Mouse (Mus musculus) right cerebral cortex, adult 2 months (tissue): ENCODE results near the gene Got1.

Experiments
- DNase-seq, 2 experiments: peaks; one replicate each; pipeline ENCODE4 v3.0.0; 2021 to 2022; ENCODE audit warnings: low spot score in 2 of 2

The Got1 gene

GRCm38 (mm10) chr19:43479431-43479830, 45.0 kb downstream of the Got1 start:
- no peak for DNase-seq

- DNase-seq, result peak; percentile 76 to 86
Measured at GRCm38 (mm10) chr19:43478891-43479290, 45.5 kb downstream of the Got1 start.

DNA sequence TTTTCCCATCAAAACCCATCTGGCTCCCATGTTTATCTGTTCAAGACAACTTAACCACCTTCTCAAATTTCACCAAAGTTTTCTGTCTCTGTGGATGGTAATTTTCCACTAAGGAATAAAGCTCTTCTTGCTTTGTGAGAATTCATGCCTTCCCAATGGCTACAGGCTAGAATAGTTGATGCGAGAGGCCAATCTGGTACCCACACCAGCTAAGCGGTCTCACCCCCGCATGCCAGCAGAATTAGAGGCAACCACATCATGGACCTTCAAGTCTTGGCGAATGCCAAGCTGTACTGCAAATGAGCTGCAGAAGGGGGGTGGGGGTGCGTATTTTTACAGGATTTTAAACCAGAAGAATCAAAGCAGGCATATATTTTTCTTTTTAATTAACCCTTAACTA, 47.0 kb downstream of the Got1 start:
- DNase-seq, result no peak

DNA sequence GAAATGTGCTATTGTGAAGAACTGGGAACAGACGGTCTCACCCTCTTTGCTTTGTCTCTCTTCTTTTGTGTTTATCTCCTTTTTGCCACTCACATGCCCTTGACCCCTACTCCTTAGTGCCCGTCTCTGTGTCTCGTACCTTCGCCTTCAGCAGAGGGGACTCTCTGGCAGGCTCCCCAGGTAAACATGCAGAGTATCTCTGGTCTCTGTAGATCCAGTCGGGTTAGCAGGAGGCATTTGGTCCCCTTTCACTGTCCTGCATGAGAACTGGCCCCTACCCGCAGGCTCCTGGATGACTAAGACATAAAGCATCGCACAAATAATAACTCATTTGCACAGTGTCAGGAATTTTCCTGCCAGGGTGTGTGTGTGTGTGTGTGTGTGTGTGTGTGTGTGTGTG, 48.3 kb downstream of the Got1 start:
- DNase-seq, result no peak

DNA sequence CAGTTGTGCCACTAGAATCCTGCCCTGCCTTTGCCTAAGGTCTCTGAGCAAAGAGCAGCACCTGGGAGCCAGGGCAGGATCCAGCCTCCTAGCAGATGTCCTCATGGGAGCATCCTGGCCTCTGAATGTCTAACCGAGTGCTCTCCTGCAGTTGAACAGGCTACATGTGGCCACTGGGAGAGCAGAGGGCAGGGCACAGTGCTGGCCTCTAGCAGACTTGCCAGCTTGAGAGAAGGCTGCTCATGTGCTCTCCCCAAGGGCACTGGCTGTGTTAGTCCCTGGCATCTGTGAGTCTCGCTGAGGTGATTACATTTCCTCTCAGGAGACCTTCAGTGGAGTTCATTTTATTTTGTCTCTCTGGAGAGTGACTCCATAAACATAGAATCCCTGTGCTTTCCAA, 48.8 kb downstream of the Got1 start:
- DNase-seq, result no peak

GRCm38 (mm10) chr19:43472781-43473180, 51.6 kb downstream of the Got1 start:
- no peak for DNase-seq

GRCm38 (mm10) chr19:43472331-43472730, 52.1 kb downstream of the Got1 start:
- no peak for DNase-seq

DNA sequence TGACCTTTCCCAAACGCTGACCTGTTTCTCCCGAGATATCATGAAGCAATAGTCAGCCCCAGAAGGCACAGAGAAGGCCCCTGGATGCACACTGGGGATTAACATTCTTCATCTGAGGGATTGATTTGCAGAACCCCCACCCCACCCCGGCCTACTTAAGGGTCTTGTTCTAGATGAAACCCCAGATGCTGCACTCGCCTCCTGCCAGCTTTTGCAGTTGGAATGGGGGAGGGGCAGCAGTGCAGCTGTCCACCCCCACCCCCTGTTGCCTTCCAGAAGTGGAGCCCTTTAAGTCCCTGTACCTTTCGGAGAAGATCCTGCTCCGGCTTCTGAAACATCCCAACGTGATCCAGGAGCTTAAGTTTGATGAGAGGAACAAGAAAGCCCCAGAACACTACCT, 55.1 kb downstream of the Got1 start:
- DNase-seq, result no peak

GRCm38 (mm10) chr19:43467927-43468685, 56.3 kb downstream of the Got1 start:
- peak; percentile 51 to 56 for DNase-seq

- DNase-seq, result no peak
Measured at GRCm38 (mm10) chr19:43465601-43466255, 58.7 kb downstream of the Got1 start.

- no peak for DNase-seq
Measured at GRCm38 (mm10) chr19:43465076-43465475, 59.3 kb downstream of the Got1 start.

GRCm38 (mm10) chr19:43464294-43464687, 60.1 kb downstream of the Got1 start:
- DNase-seq, result no peak

DNA sequence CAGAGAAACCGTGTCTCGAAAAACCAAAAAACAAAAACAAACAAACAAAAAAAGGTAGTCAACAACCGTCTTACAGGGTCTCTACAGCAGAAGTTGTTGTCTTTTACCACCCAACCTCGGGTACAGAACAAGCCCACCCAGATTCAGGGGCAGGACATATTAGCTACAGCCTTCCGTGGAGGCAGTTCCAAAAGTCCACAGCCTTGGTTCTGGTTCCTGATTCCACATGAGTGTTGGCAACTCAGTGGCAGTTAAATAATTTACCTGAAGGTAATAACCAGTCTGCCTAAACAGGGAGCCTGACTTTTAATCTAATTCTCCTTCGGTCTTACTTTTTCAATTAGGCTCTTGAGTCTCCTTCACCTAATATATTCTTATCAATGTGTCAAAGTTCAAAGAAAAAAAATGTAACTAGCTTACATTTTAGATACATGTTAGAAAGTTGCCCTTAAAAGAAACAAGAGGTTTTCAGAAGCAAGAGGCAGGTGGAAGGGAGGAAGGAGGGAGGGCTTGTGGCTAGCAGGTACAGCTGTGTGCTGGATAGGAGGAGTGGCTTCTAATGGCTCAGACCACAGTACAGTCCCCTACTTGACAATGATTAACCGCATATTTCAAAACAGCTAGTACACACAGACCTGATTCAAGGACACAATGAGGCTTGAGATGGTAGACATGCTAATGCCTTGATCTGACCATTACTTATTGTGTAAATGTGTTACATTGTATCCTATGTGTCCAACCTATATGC, 60.7 kb downstream of the Got1 start:
- DNase-seq, result no peak

GRCm38 (mm10) chr19:43462141-43462540, 62.3 kb downstream of the Got1 start:
- DNase-seq, result no peak

DNA sequence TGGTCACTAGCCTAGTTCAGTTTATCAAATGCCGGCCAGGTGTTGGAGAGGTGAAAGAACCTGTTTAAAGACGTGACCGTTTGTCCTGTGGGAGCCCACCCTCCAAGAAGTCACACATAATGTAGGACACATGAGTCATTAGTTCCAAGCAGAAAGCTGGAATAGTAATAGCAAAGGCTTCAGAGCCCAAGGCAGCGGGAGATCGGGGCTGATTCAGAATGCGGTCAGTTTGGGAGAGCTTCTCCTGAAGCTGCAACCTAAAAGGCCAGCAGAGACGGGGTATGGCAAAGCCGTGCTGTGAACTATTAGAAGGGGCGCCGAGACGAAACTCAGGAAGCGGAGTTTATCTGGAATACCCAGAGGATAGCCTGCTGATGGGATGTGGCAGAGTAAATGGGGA, 63.9 kb downstream of the Got1 start:
- no peak for DNase-seq

GRCm38 (mm10) chr19:43459948-43460347, 64.5 kb downstream of the Got1 start:
- no peak for DNase-seq

GRCm38 (mm10) chr19:43453025-43453424, 71.4 kb downstream of the Got1 start:
- no peak for DNase-seq

- DNase-seq, result peak; percentile 61 to 73
Measured at GRCm38 (mm10) chr19:43452176-43452575, 72.2 kb downstream of the Got1 start.

GRCm38 (mm10) chr19:43451563-43451962, 72.8 kb downstream of the Got1 start:
- no peak for DNase-seq
